Mouse (Mus musculus): ENCODE data around the gene Gm17651.

Gm17651 gene

GRCm38 (mm10) chr3:97680631-97681320 lies 6.3 kb upstream of the Gm17651 start:
- DNase-seq (ENCODE audit: low read depth), result peak; percentile 67

DNA sequence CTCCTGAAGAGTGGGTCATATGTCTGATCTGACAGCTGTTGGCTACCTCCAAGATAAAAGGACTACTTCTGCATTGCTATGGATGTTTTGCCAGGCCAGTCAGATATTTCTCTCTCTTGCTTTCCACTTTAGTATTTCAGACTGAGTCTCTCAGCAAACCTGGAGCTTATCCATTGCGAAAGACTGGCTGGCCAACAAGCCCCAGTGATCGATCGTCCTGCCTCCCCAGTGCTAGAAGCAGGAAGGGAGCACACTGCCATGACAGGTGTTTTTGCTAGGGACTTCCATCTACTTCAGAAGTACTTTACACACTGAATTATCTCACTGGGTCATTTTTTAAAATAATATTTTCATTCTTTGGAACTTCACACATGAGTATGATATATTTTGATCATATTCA lies 3.9 kb upstream of the Gm17651 start:
- DNase-seq (ENCODE audit: low read depth), result no peak

DNA sequence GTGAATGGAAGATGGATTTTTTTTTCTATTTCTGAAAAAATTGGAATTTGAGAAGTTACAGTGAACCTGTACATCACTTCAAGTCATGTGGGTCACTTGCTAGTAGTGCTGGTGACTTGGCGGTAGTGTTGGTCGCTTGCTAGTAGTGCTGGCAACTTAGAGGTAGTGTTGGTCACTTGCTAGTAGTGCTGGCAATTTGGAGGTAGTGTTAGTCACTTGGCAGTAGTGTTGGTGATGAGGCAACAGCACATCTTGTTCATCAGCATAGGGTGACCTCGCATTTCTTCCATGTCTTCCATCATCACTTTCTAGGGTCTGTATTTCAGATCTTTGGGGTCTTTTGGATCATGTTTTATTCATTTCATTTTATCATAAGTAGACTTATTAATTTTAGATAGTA lies 1.6 kb upstream of the Gm17651 start:
- no peak for DNase-seq (ENCODE audit: low read depth)

DNA sequence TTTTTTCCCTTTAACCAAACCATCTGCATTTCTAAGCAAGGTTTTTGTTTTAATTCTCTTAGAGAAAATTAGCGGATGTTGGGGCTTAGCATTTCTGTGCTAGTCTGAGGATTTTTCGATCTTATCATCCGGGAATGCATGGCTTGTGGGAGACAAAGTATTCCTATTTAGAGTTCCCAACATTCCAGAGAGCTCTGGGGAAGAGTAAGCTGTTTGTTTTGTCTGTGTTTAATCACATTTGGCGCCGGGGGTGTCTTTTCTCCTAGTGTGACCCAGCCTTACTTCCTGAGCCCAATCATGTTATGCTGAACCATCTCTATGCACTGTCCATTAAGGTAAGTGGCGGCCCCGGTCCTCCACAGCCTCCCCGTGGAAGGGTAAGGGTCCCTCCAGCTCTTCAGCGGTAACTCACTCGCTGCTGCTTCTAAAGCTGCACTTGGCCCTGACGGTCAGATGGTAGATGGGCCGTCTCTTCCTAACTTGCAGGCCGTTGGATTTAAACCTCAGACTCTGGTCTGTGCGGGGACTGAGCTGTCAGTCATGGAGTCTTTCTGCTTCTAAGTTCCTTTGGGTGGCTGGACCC lies 7.3 kb downstream of the Gm17651 start:
- no peak for DNase-seq (ENCODE audit: low read depth)

GRCm38 (mm10) chr3:97666154-97666553 lies 8.3 kb downstream of the Gm17651 start:
- no peak for DNase-seq (ENCODE audit: low read depth)

GRCm38 (mm10) chr3:97665525-97665924 lies 9.0 kb downstream of the Gm17651 start:
- DNase-seq (ENCODE audit: low read depth), result no peak

- DNase-seq (ENCODE audit: low read depth), result no peak
Measured at GRCm38 (mm10) chr3:97661206-97661605, 13.3 kb downstream of the Gm17651 start.

DNA sequence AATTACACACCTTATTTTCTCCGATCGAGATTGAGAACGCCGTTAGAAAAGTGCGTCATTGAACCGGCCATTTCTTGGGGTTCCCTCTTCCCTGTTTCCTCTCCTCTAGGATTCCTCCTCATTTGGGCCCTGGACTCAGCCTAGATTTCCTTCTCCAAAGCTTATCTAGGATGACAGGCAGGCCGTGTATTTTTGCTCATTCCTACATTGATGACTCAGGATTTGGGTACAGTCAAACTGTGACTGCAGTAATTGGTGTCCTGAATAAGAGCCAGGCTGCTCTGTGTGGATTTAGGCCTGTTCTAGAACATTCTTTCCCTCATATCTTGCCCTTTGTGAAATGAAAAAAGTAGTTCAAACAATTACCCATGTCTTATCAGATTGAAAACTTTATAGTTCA lies 14.7 kb downstream of the Gm17651 start:
- no peak for DNase-seq (ENCODE audit: low read depth)

DNA sequence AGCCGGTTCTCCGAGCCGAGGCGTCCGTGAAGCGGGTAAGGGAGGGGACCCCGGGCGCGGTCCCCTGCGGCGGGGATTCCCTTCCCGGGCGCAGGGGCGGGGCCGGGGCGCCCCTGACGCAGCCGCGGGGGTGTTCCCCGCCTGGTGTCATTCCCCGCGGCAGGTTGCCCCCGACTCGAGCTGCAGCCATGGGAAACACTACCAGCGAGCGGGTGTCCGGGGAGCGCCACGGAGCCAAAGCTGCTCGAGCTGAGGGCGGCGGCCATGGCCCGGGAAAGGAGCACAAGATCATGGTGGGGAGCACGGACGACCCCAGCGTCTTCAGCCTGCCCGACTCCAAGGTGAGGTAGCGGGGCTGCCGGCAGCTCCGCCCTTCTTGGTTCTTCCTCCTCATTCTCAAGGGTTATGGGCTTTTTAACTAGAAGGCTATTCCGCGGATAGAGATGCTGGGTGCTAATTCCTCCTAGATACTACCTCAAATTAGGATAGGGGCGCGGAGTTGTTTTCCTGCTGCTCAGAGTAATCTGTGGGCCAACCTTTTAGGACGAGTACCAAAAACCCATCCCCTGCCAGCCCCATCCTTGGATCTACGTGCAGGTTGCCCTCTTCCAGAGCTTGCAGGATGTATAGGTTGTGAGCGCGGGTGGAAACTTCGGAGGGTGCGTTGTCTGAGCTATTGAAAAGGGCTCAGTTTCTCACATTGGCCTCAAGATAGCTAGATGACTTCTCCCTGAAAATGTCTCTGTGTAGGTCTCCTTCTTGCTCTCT lies 15.9 kb downstream of the Gm17651 start:
- DNase-seq (ENCODE audit: low read depth), result peak; percentile 48

GRCm38 (mm10) chr3:97657655-97658411 lies 16.7 kb downstream of the Gm17651 start, which contains the start of gene Prkab2:
Prkab2 (plus strand) TSS chr3:97658193.
- peak; percentile 92 for DNase-seq (ENCODE audit: low read depth)

GRCm38 (mm10) chr3:97654901-97655300 lies 19.6 kb downstream of the Gm17651 start:
- DNase-seq (ENCODE audit: low read depth), result peak; percentile 11

GRCm38 (mm10) chr3:97653781-97654180 lies 20.7 kb downstream of the Gm17651 start:
- DNase-seq (ENCODE audit: low read depth), result no peak

DNA sequence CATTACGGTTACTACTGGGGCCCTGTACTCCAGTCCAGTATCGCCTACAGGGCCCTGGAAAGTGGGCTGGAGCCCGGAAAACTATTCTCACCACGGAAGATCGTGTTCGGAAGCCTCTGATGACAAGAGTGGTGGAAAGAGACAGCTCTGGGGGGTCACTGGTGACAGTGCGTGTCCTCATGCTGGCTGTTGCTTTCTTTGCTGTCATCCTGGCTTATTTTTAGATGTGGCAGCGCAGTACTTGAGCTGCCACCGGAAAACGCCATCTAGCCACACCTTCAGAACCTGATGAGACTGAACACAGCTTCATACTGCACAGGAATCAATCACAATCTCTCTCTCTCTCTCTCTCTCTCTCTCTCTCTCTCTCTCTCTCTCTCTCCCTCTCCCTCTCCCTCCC lies 22.9 kb downstream of the Gm17651 start:
- no peak for DNase-seq (ENCODE audit: low read depth)

GRCm38 (mm10) chr3:97649469-97649868 lies 25.0 kb downstream of the Gm17651 start:
- no peak for DNase-seq (ENCODE audit: low read depth)

DNA sequence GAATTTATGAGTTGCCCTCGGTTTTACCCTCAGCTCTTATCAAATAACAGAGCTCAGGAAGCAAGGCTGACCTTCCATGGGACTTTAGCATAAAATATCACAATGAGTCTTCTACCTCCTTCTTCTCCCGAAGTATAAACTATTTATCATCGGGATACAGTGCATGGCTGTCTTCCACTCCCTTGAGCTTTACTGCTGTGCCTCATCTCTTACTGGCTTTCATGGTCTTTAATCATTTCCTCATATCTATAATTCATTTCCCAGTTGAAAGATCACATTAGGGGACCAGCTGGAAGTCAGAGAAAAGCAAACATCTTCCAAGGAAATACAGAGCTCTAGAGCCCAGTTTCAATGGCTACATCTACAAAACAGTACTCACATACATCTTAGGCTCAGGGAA lies 25.5 kb downstream of the Gm17651 start:
- DNase-seq (ENCODE audit: low read depth), result no peak

DNA sequence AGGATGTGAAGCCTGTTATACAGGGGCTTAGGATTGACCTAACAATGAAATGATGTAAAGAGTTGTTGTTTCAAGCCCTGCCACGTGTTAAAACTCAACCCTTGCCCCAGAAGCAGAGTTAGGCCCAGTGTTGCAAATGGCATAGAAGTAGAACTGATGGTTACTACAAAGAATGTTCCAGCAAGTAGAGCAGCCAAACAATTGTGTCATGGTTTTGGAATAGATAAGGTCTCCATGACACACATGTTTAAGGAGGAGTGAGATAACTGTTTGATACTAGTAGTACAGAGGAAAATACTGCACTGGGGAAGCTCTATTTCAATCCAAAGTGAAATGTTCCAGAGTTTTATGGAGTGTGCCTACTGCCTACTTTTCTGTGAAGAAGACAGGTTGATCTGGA lies 26.0 kb downstream of the Gm17651 start:
- no peak for DNase-seq (ENCODE audit: low read depth)

DNA sequence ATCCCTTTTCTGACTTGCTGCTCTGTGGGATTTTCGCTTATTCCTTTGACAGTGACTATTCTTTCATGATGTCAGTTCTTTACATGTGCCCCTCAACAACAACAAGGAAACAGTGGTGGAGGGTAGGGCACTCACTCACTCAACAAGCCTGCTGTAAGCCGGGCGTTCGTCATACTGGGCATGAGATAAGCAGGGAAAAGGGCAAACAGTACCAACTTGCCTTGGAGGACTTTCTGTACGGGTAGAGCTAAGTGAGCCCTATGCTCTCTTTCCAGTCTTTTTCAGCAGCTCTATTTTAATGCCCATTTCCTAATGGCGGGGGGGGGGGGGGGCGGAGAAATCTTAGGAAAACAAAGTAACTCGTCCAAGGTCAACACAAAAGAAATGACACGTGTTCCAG lies 32.5 kb downstream of the Gm17651 start:
- DNase-seq (ENCODE audit: low read depth), result no peak

DNA sequence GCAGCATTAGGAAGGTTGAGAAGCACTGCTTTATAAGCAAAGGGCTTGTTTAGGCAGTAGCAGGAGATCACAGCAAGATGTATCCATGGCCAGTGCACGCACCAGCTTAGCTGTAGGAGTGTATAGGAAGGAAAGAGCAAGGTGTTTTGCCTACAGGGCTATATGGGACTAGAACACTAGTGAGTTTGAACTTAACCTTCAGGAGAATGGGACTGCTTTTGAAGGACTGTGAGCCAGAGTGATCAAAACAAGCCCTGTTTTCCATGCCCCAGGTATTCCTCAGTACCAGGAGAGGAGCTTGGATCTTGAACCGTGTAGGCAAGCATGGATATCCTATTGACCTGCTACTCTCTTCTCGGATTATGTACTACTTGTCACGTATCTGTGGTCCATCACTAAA lies 33.1 kb downstream of the Gm17651 start:
- no peak for DNase-seq (ENCODE audit: low read depth)

DNA sequence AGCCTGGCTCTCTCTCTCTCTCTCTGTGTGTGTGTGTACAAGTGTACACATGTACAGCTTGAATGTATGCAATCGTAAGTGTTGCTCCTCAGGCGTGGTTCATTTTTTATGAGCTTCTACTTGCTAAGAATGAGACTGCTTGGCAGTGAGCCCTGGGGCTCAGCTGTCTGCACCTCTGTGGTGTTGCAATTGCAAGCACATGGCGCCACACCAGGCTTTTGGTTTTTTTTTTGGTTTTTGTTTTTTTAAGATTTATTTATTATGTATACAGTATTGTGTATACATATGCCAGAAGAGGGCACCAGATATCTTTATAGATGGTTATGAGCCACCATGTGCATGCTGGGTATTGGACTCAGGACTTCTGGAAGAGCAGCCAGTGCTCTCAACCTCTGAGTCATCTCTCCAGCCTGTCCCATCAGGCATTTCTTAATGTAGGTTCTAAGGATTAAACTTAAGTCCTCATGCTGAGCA lies 40.2 kb downstream of the Gm17651 start:
- no peak for DNase-seq (ENCODE audit: low read depth)

GRCm38 (mm10) chr3:97633456-97633855 lies 41.0 kb downstream of the Gm17651 start:
- DNase-seq (ENCODE audit: low read depth), result no peak

GRCm38 (mm10) chr3:97631258-97631860 lies 43.1 kb downstream of the Gm17651 start:
- DNase-seq (ENCODE audit: low read depth), result no peak

GRCm38 (mm10) chr3:97630746-97631145 lies 43.7 kb downstream of the Gm17651 start:
- DNase-seq (ENCODE audit: low read depth), result no peak
